Mouse (Mus musculus) bone marrow macrophage, adult 2 months (primary cell): ENCODE results near the gene Tmem210. TPM values are rescaled to one million over a fixed set of nuclear protein-coding genes. Genes with fewer than 3 reads are reported as not detected.

Source experiments
- H3K27ac ChIP-seq: 2 replicates; pipeline ENCODE4 v1.5.1; 2012; ENCODE audit warnings: low read depth, low read length; ENCODE audit not compliant: insufficient read depth
- H3K4me1 ChIP-seq: 2 replicates; pipeline ENCODE4 v1.6.1; 2012; ENCODE audit warnings: low read length; ENCODE audit not compliant: control insufficient read depth, insufficient read depth
- H3K4me3 ChIP-seq: 2 replicates; pipeline ENCODE4 v1.5.1; 2012; ENCODE audit warnings: mild to moderate bottlenecking, low read length, moderate library complexity; ENCODE audit not compliant: insufficient read depth
- CTCF ChIP-seq: IDR thresholded peaks from 2 replicates; pipeline ENCODE4 v1.5.1; 2012; ENCODE audit warnings: low read depth, mild to moderate bottlenecking, low read length, moderate library complexity
- POLR2A ChIP-seq: IDR thresholded peaks from 2 replicates; pipeline ENCODE4 v1.6.1; 2012; ENCODE audit warnings: mild to moderate bottlenecking, low read depth, low read length, borderline replicate concordance
- polyA plus RNA-seq: library from polyadenylated mRNA; stranded (reverse); fragments of >200 nt; gene quantifications from 2 replicates; pipeline ENCODE4 v1.2.4, GENCODE M21; 2012; ENCODE audit not compliant: missing spikeins, insufficient read depth, insufficient read length

Tmem210 gene
- polyA plus RNA-seq, 1 experiment, result not detected

DNA sequence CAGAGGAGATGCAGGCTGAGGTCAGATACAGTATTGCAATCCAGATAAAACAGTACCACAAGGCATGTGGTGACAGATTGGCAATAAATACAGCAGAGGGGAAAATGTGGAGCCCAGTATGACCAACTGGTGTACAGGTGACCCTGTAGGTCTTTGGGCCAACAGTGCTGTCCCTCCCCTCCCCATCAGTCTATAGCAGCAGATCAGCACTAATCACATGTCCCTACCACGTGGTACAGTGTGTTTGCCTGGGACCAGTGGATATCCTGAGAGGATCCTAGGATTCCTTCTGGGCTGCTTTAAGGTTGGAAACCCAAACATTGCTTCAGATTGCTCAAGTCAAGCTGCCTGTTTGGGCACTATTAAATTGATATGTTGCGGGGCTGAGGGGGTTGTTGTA, 45.6 kb downstream of the Tmem210 start:
- H3K27ac ChIP-seq, result no peak overlapping the region
- H3K4me3 ChIP-seq, result peak overlapping the region; percentile 85
- peaks cover 11% of the 10 kb centered on the region for H3K4me1 ChIP-seq
- TF ChIP-seq CTCF (no peak), POLR2A (no peak)

DNA sequence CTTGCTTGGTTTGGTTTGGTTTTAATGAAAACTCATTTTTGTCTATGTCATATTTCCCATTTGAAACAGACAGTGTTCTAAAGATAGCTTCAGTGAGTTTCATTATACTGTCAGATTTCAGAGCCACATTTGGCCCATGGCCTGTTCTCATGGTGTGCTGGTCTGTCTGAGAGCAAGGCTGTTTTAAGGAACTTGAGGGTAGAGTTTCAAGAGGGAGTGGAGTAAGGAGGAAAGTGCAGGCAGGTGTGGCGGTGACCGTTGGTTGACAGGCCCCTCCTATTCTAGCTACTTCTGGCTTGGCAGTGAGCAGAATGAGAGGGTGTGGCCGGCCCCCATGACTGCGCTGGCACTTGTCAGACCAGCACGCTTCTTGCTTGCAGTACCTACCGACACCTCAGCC, 50.4 kb downstream of the Tmem210 start:
- H3K4me3 ChIP-seq, result no peak overlapping the region
- H3K27ac ChIP-seq, result no peak overlapping the region
- H3K4me1 ChIP-seq, result peaks cover 5% of the 10 kb centered on the region
- no peak for TF ChIP-seq CTCF
- no peak for TF ChIP-seq POLR2A

Other genes with a start within 250 kb of the Tmem210 start
- gene Nsmf, start 233.8 kb upstream of the Tmem210 start, polyA plus RNA-seq, result 14.4 and 18.0 TPM in 2 replicates
- not detected in 2 replicates for gene Entpd8, start 207.8 kb upstream of the Tmem210 start, polyA plus RNA-seq
- not detected in 2 replicates for gene Noxa1, start 193.0 kb upstream of the Tmem210 start, polyA plus RNA-seq
- gene Nrarp, start 107.4 kb upstream of the Tmem210 start, polyA plus RNA-seq, result not detected in 2 replicates
- 72.2 and 73.2 TPM in 2 replicates for gene Tor4a, start 91.3 kb upstream of the Tmem210 start, polyA plus RNA-seq
- gene Nelfb, start 76.7 kb upstream of the Tmem210 start, polyA plus RNA-seq, result 33.3 and 35.7 TPM in 2 replicates
- not detected in 2 replicates for gene Stpg3, start 73.5 kb upstream of the Tmem210 start, polyA plus RNA-seq
- gene Fam166a, start 69.4 kb upstream of the Tmem210 start, polyA plus RNA-seq, result not detected in 2 replicates
- gene Tubb4b, start 63.4 kb upstream of the Tmem210 start, polyA plus RNA-seq, result 124 and 135 TPM in 2 replicates
- not detected in 2 replicates for gene Slc34a3, start 53.8 kb upstream of the Tmem210 start, polyA plus RNA-seq
- gene Rnf224, start 51.4 kb upstream of the Tmem210 start, polyA plus RNA-seq, result not detected in 2 replicates
- gene Rnf208, start 45.9 kb upstream of the Tmem210 start, polyA plus RNA-seq, result 0.66 TPM in 1 of 2 replicates, not detected in the other
- not detected in 2 replicates for gene Cysrt1, start 45.7 kb upstream of the Tmem210 start, polyA plus RNA-seq
- 1.3 and 6.1 TPM in 2 replicates for gene AL732309.1, start 41.3 kb upstream of the Tmem210 start, polyA plus RNA-seq
- 18.1 and 20.4 TPM in 2 replicates for gene Tmem203, start 32.7 kb upstream of the Tmem210 start, polyA plus RNA-seq
- gene Tprn, start 25.5 kb upstream of the Tmem210 start, polyA plus RNA-seq, result 8.8 and 10.2 TPM in 2 replicates
- 55.1 and 59.7 TPM in 2 replicates for gene Ssna1, start 15.7 kb upstream of the Tmem210 start, polyA plus RNA-seq
- gene Anapc2, start 15.7 kb upstream of the Tmem210 start, polyA plus RNA-seq, result 84.0 and 89.6 TPM in 2 replicates
- gene Lrrc26, start 1.8 kb downstream of the Tmem210 start, polyA plus RNA-seq, result not detected in 2 replicates
- gene Grin1, start 31.0 kb downstream of the Tmem210 start, polyA plus RNA-seq, result 0.79 TPM in 1 of 2 replicates, not detected in the other
- gene Man1b1, start 44.2 kb downstream of the Tmem210 start, polyA plus RNA-seq, result 36.1 and 43.5 TPM in 2 replicates
- gene Dpp7, start 68.2 kb downstream of the Tmem210 start, polyA plus RNA-seq, result 93.4 and 99.0 TPM in 2 replicates
- 175 and 203 TPM in 2 replicates for gene Uap1l1, start 77.5 kb downstream of the Tmem210 start, polyA plus RNA-seq
- gene Sapcd2, start 84.2 kb downstream of the Tmem210 start, polyA plus RNA-seq, result 7.2 and 8.0 TPM in 2 replicates
- not detected in 2 replicates for gene Entpd2, start 107.7 kb downstream of the Tmem210 start, polyA plus RNA-seq
- gene Npdc1, start 111.2 kb downstream of the Tmem210 start, polyA plus RNA-seq, result 5.0 and 6.6 TPM in 2 replicates
- 9.5 and 9.6 TPM in 2 replicates for gene Fut7, start 135.1 kb downstream of the Tmem210 start, polyA plus RNA-seq
- 14.9 and 16.4 TPM in 2 replicates for gene Abca2, start 140.6 kb downstream of the Tmem210 start, polyA plus RNA-seq
- not detected in 2 replicates for gene Clic3, start 168.7 kb downstream of the Tmem210 start, polyA plus RNA-seq
- gene Paxx, start 172.9 kb downstream of the Tmem210 start, polyA plus RNA-seq, result 22.4 and 26.2 TPM in 2 replicates
- gene Ptgds, start 181.9 kb downstream of the Tmem210 start, polyA plus RNA-seq, result not detected in 2 replicates
- not detected in 2 replicates for gene Lcn12, start 205.8 kb downstream of the Tmem210 start, polyA plus RNA-seq
- 35.0 and 35.4 TPM in 2 replicates for gene Fbxw5, start 212.6 kb downstream of the Tmem210 start, polyA plus RNA-seq
- gene C8g, start 213.6 kb downstream of the Tmem210 start, polyA plus RNA-seq, result 1.8 TPM in 1 of 2 replicates, not detected in the other